Mouse (Mus musculus) stomach, postnatal 0 days (tissue): ENCODE results near the gene Ppfibp2.

Experiments used
- CTCF ChIP-seq: IDR thresholded peaks from 2 replicates; pipeline ENCODE4 v1.5.1; 2016; ENCODE audit warnings: antibody characterized with exemption, low read depth, mild to moderate bottlenecking, moderate library complexity
- EP300 ChIP-seq: optimal IDR thresholded peaks from 2 replicates; pipeline ENCODE3; 2016; ENCODE audit warnings: antibody characterized with exemption

GRCm38 (mm10) chr7:107607766-107608165, 12.8 kb downstream of the Ppfibp2 start:
- TF ChIP-seq CTCF (no peak), EP300 (no peak)
